Mouse (Mus musculus) heart, embryonic 14.5 days (tissue): ENCODE measurements around the gene Itgb7. TPM values are rescaled to one million over a fixed set of nuclear protein-coding genes. Genes with fewer than 3 reads are reported as not detected.

Experiments used
- ATAC-seq: fragments of 200-750 bp; cut with Nextera tagmentation; 2 replicates; pipeline ENCODE4 v1.8.0; 2017; ENCODE audit warnings: low read depth, moderate TSS enrichment; ENCODE audit not compliant: insufficient number of reproducible peaks, insufficient read depth, low FRiP score
- H3K27ac ChIP-seq, 2 experiments: fragments of 200-500 bp in 1 of 2; fragments of 300-500 bp in 1 of 2; sonication (generic) in 1 of 2; replicated peaks in 1 of 2; 2 replicates each; pipeline ENCODE4 v1.5.1; 2012 to 2014; ENCODE audit warnings: low read depth in 2 of 2, low read length in 2 of 2, control low read depth in 1 of 2, mild to moderate bottlenecking in 1 of 2, mixed read lengths in 1 of 2; ENCODE audit not compliant: control insufficient read depth in 1 of 2, insufficient read depth in 1 of 2
- H3K27me3 ChIP-seq: fragments of 300-500 bp; sonication (generic); 2 replicates; pipeline ENCODE4 v1.6.1; 2014; ENCODE audit warnings: mild to moderate bottlenecking, low read length, control low read depth; ENCODE audit not compliant: control insufficient read depth, insufficient read depth
- H3K36me3 ChIP-seq: fragments of 300-500 bp; sonication (generic); 2 replicates; pipeline ENCODE4 v1.6.1; 2014; ENCODE audit warnings: mild to moderate bottlenecking, control low read depth, low read length, mixed read lengths; ENCODE audit not compliant: control insufficient read depth, insufficient read depth
- H3K4me1 ChIP-seq, 2 experiments: fragments of 200-500 bp in 1 of 2; fragments of 300-500 bp in 1 of 2; sonication (generic) in 1 of 2; 2 replicates each; pipeline ENCODE4 v1.6.1; 2012 to 2014; ENCODE audit warnings: low read length in 2 of 2, control low read depth in 1 of 2, mixed read lengths in 1 of 2; ENCODE audit not compliant: control insufficient read depth in 2 of 2, insufficient read depth in 2 of 2
- H3K4me2 ChIP-seq: fragments of 300-500 bp; sonication (generic); 2 replicates; pipeline ENCODE4 v1.6.1; 2014; ENCODE audit warnings: mild to moderate bottlenecking, low read length
- H3K4me3 ChIP-seq, 2 experiments: fragments of 200-500 bp in 1 of 2; fragments of 300-500 bp in 1 of 2; sonication (generic) in 1 of 2; 2 replicates each; pipeline ENCODE4 v1.5.1; 2012 to 2014; ENCODE audit warnings: low read length in 2 of 2, mild to moderate bottlenecking in 2 of 2, control low read depth in 1 of 2, low read depth in 1 of 2, moderate library complexity in 1 of 2; ENCODE audit not compliant: control insufficient read depth in 1 of 2, insufficient read depth in 1 of 2
- H3K9ac ChIP-seq: fragments of 300-500 bp; sonication (generic); 2 replicates; pipeline ENCODE4 v1.6.1; 2014; ENCODE audit warnings: mild to moderate bottlenecking, low read length
- H3K9me3 ChIP-seq: fragments of 300-500 bp; sonication (generic); 2 replicates; pipeline ENCODE4 v1.6.1; 2016; ENCODE audit warnings: low read length, control low read depth; ENCODE audit not compliant: control insufficient read depth
- WGBS: fragments of 180-500 bp; shearing (Covaris S2); extraction: QIAGEN DNeasy Blood & Tissue Kit; methylation state at CpG from one replicate; pipeline ENCODE4 v1.1.7; 2014; 5-methylcytosine and 5-hydroxymethylcytosine counted together
- polyA plus RNA-seq: library from polyadenylated mRNA; unstranded; fragments of >200 nt; fragmentation: Nextera tagmentation; extraction: Ambion mirVana; gene quantifications from 2 replicates; pipeline ENCODE4 v1.2.1, GENCODE M21; 2014

Gene Itgb7
- polyA plus RNA-seq, 1 experiment from 2014 or later = 1.4 TPM

GRCm38 (mm10) chr15:102194439-102194838 lies 37.3 kb downstream of the Itgb7 start:
- no peak overlapping the region for H3K4me2 ChIP-seq
- peaks cover 0 to 2% of the 10 kb centered on the region in 2 experiments; a peak in 1 of 4 replicates for H3K4me1 ChIP-seq
- no peaks in the 10 kb centered on the region for H3K36me3 ChIP-seq
- H3K27me3 ChIP-seq = no peaks in the 10 kb centered on the region
- no peak overlapping the region for H3K4me3 ChIP-seq
- no peaks in the 10 kb centered on the region for H3K9me3 ChIP-seq
- no peak overlapping the region for H3K9ac ChIP-seq
- WGBS = 76% methylated on average over 4 of the region's 4 CpGs
- no peak for ATAC-seq
- H3K27ac ChIP-seq = no peak overlapping the region

GRCm38 (mm10) chr15:102193652-102194051 lies 38.1 kb downstream of the Itgb7 start:
- 80% methylated on average over 4 of the region's 4 CpGs for whole genome bisulfite sequencing
- Histone ChIP-seq H3K9me3 (no peaks in the 10 kb centered on the region), H3K9ac (no peak overlapping the region), H3K4me1 (peaks cover 0 to 2% of the 10 kb centered on the region in 2 experiments; a peak in 1 of 4 replicates), H3K4me2 (no peak overlapping the region), H3K36me3 (no peaks in the 10 kb centered on the region), H3K27me3 (no peaks in the 10 kb centered on the region), H3K27ac (no peak overlapping the region), H3K4me3 (no peak overlapping the region)
- ATAC-seq = no peak

DNA sequence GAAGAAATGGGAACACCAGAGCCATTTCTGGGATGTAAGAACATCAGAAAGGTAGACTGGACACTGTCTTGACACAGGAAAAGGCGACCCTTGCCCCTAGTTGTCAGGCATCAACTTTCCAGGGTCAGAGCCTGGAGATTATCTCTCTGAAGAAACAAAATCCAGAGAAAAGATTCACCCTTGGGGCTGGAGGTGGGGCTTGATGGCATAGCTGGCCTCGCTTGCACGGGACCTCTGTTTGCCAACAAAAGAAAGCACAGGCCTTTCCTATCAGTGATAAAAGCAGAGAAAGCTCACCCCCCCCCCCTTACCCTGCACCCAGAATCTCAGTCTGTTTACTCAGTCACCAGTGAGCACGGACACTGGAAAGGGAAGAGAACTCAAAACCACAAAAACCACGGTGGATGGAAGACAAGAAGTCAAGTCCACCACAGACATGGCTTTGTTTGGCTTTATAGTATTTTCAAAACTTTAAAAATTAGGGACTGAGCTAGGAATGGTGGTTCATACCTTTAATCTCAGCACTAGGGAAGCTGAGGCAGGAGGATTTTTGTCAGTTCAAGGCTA lies 38.8 kb downstream of the Itgb7 start:
- H3K36me3 ChIP-seq = no peaks in the 10 kb centered on the region
- H3K4me1 ChIP-seq = peaks cover 0 to 3% of the 10 kb centered on the region in 2 experiments; a peak in 1 of 4 replicates
- 51% methylated on average over 5 of the region's 5 CpGs for WGBS
- H3K27ac ChIP-seq = 0 out of 4 replicates have a peak overlapping the region, but pooled peaks of 1 of the 2 experiments have one; percentile 14
- H3K9ac ChIP-seq = no peak overlapping the region
- H3K9me3 ChIP-seq = no peaks in the 10 kb centered on the region
- no peak overlapping the region for H3K4me2 ChIP-seq
- H3K4me3 ChIP-seq = no peak overlapping the region
- no peak for ATAC-seq
- no peaks in the 10 kb centered on the region for H3K27me3 ChIP-seq

- Histone ChIP-seq H3K4me2 (no peak overlapping the region), H3K36me3 (0 out of 2 replicates have a peak, but pooled peaks cover 3% of the 10 kb centered on the region), H3K27ac (0 out of 4 replicates have a peak overlapping the region, but pooled peaks of 1 of the 2 experiments have one; percentile 14), H3K4me1 (peaks cover 0 to 3% of the 10 kb centered on the region in 2 experiments; a peak in 1 of 4 replicates), H3K9me3 (no peaks in the 10 kb centered on the region), H3K9ac (no peak overlapping the region), H3K4me3 (no peak overlapping the region), H3K27me3 (no peaks in the 10 kb centered on the region)
- ATAC-seq = no peak
- 58% methylated on average over 7 of the region's 7 CpGs for WGBS
Observed at GRCm38 (mm10) chr15:102192271-102192812, 39.4 kb downstream of the Itgb7 start.

DNA sequence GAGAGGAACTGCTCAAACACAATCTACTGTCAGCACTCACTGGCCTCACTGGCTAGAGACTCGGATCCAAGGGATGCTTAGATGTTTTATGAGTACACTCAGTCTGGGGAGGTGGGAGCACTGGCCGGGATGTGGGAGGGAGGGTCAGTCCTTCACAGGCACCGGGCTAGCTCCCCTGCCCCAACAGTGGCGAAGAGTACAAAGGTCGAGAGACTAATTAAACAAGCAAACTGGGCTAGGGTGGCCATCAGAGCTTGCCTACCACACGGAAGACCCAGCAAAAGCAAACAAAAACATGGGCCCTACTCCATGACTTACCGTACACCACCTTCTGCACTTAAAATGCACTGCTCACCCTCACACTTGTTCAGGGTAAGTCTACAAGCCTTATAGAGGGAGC lies 40.0 kb downstream of the Itgb7 start:
- Histone ChIP-seq H3K27me3 (no peaks in the 10 kb centered on the region), H3K9ac (no peak overlapping the region), H3K4me3 (no peak overlapping the region), H3K36me3 (0 out of 2 replicates have a peak, but pooled peaks cover 5% of the 10 kb centered on the region), H3K27ac (no peak overlapping the region), H3K9me3 (no peaks in the 10 kb centered on the region), H3K4me2 (no peak overlapping the region), H3K4me1 (peaks cover 0 to 3% of the 10 kb centered on the region in 2 experiments; a peak in 1 of 4 replicates)
- 71% methylated on average over 7 of the region's 7 CpGs for WGBS
- ATAC-seq = no peak

DNA sequence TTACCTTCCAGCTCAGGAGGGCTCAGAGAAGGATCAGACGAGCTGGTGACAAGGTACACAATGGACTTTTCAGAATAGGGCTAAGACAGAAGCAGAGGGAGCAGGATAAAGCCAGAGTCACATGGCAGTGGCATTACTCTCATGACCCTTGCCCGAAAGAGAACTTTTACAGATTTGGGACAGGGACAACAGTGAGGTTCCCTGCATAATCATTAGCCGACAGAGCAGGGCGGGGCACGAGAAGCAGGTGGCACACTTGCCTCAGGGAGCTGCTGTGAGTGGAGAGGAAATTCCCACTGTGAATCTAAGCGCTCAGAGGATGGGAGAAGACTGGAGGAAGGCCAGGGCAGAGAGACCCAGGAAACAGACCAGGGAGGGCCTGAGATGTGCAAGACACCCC lies 42.9 kb downstream of the Itgb7 start:
- Histone ChIP-seq H3K9ac (0 out of 2 replicates have a peak overlapping the region, but pooled peaks have one; percentile 16), H3K27me3 (no peaks in the 10 kb centered on the region), H3K4me3 (no peak overlapping the region), H3K9me3 (no peaks in the 10 kb centered on the region), H3K36me3 (peaks cover 32% of the 10 kb centered on the region), H3K27ac (no peak overlapping the region), H3K4me2 (no peak overlapping the region), H3K4me1 (peaks cover 0 to 3% of the 10 kb centered on the region in 2 experiments; a peak in 1 of 4 replicates)
- WGBS = 70% methylated on average over 6 of the region's 6 CpGs
- ATAC-seq = no peak

DNA sequence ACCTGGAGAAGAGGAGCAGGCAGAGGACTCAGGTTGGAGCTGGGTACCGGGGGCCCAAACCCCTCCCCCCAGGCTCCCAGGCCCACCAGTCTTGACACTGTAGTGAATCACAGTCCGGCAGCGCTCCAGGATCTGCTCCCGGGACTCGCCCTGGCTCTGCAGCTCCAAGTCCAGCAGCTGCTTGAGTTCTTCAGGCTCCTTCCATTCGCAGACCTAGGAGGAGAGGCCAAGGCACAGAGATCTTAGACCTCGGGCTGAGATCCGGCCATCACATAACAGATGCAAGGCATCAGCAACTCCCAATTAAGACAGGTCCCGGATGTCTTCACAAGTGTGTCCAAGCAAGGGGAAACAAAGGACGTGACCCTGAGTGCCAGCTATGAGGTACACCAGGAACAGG lies 43.6 kb downstream of the Itgb7 start:
- H3K36me3 ChIP-seq = peaks cover 40% of the 10 kb centered on the region
- no peak for ATAC-seq
- 83% methylated on average over 10 of the region's 10 CpGs for WGBS
- no peak overlapping the region for H3K4me3 ChIP-seq
- no peak overlapping the region for H3K27ac ChIP-seq
- no peaks in the 10 kb centered on the region for H3K9me3 ChIP-seq
- H3K27me3 ChIP-seq = no peaks in the 10 kb centered on the region
- H3K4me2 ChIP-seq = no peak overlapping the region
- no peak overlapping the region for H3K9ac ChIP-seq
- H3K4me1 ChIP-seq = peaks cover 0 to 3% of the 10 kb centered on the region in 2 experiments; a peak in 1 of 4 replicates
